Mouse (Mus musculus): ENCODE measurements around the gene Smim7. TPM values are rescaled to one million over a fixed set of nuclear protein-coding genes. Genes with fewer than 3 reads are reported as not detected.

Smim7 gene
- polyA plus RNA-seq, 1 experiment from 2014 or later, result 117 TPM

GRCm38 (mm10) chr8:72532103-72532502, 38.8 kb downstream of the Smim7 start:
- Histone ChIP-seq H3K27me3 (ENCODE audit: control insufficient read depth, insufficient read depth, low read length) (no peaks in the 10 kb centered on the region), H3K4me2 (ENCODE audit: low read depth, low read length) (no peak overlapping the region), H3K4me3 (ENCODE audit: low read depth, low read length) (no peak overlapping the region), H3K9me3 (replicated peaks; ENCODE audit: control insufficient read depth, low read length) (no peaks in the 10 kb centered on the region), H3K36me3 (replicated peaks; ENCODE audit: control insufficient read depth, insufficient read depth, low read depth, low read length) (no peaks in the 10 kb centered on the region), H3K27ac (replicated peaks; ENCODE audit: low read depth, low read length) (no peak overlapping the region), H3K4me1 (ENCODE audit: control insufficient read depth, insufficient read depth, low read length) (no peaks in the 10 kb centered on the region), H3K9ac (replicated peaks; ENCODE audit: low read length) (no peak overlapping the region)
- DNase-seq (ENCODE audit: low spot score) (no peak), ATAC-seq (replicated peaks; ENCODE audit: insufficient number of reproducible peaks, low FRiP score, low TSS enrichment, low read depth) (no peak)
- 86% methylated on average over 1 of the region's 1 CpGs for WGBS

- H3K4me2 ChIP-seq (ENCODE audit: low read depth, low read length), result no peak overlapping the region
- no peaks in the 10 kb centered on the region for H3K36me3 ChIP-seq (replicated peaks; ENCODE audit: control insufficient read depth, insufficient read depth, low read depth, low read length)
- H3K9ac ChIP-seq (replicated peaks; ENCODE audit: low read length), result no peak overlapping the region
- H3K9me3 ChIP-seq (replicated peaks; ENCODE audit: control insufficient read depth, low read length), result no peaks in the 10 kb centered on the region
- no peak overlapping the region for H3K27ac ChIP-seq (replicated peaks; ENCODE audit: low read depth, low read length)
- no peaks in the 10 kb centered on the region for H3K27me3 ChIP-seq (ENCODE audit: control insufficient read depth, insufficient read depth, low read length)
- H3K4me1 ChIP-seq (ENCODE audit: control insufficient read depth, insufficient read depth, low read length), result no peaks in the 10 kb centered on the region
- ATAC-seq (replicated peaks; ENCODE audit: insufficient number of reproducible peaks, low FRiP score, low TSS enrichment, low read depth) (no peak), DNase-seq (ENCODE audit: low spot score) (no peak)
- H3K4me3 ChIP-seq (ENCODE audit: low read depth, low read length), result no peak overlapping the region
Observed at GRCm38 (mm10) chr8:72521888-72522287, 49.0 kb downstream of the Smim7 start.

GRCm38 (mm10) chr8:72517421-72517988, 53.4 kb downstream of the Smim7 start:
- 85% methylated on average over 7 of the region's 7 CpGs for WGBS
- H3K4me2 ChIP-seq (ENCODE audit: low read depth, low read length), result no peak overlapping the region
- no peak overlapping the region for H3K27ac ChIP-seq (replicated peaks; ENCODE audit: low read depth, low read length)
- ATAC-seq (replicated peaks; ENCODE audit: insufficient number of reproducible peaks, low FRiP score, low TSS enrichment, low read depth), result no peak
- no peak overlapping the region for H3K9ac ChIP-seq (replicated peaks; ENCODE audit: low read length)
- H3K36me3 ChIP-seq (replicated peaks; ENCODE audit: control insufficient read depth, insufficient read depth, low read depth, low read length), result no peaks in the 10 kb centered on the region
- H3K9me3 ChIP-seq (replicated peaks; ENCODE audit: control insufficient read depth, low read length), result no peaks in the 10 kb centered on the region
- no peaks in the 10 kb centered on the region for H3K4me1 ChIP-seq (ENCODE audit: control insufficient read depth, insufficient read depth, low read length)
- DNase-seq (ENCODE audit: low spot score), result no peak
- no peak overlapping the region for H3K4me3 ChIP-seq (ENCODE audit: low read depth, low read length)
- H3K27me3 ChIP-seq (ENCODE audit: control insufficient read depth, insufficient read depth, low read length), result no peaks in the 10 kb centered on the region

Small RNA genes lying within 50 kb of the gene (microRNA-seq; reads per million reads assigned to microRNA genes)
- gene Gm28019 (ENCODE audit: borderline number of aligned reads), result not detected

Other genes with a start within 250 kb of the Smim7 start
- gene Eps15l1, start 149.6 kb downstream of the Smim7 start, polyA plus RNA-seq (2014; fragmentation: Nextera tagmentation; extraction: Ambion mirVana), result 68.8 and 71.6 TPM in 2 replicates
- gene Calr3, start 127.2 kb downstream of the Smim7 start, polyA plus RNA-seq (2014; fragmentation: Nextera tagmentation; extraction: Ambion mirVana), result 1.2 and 1.6 TPM in 2 replicates
- 12.2 and 12.3 TPM in 2 replicates for gene 1700030K09Rik, start 127.2 kb downstream of the Smim7 start, polyA plus RNA-seq (2014; fragmentation: Nextera tagmentation; extraction: Ambion mirVana)
- 55.7 and 63.4 TPM in 2 replicates for gene Cherp, start 95.9 kb downstream of the Smim7 start, polyA plus RNA-seq (2014; fragmentation: Nextera tagmentation; extraction: Ambion mirVana)
- 13.2 and 13.3 TPM in 2 replicates for gene Slc35e1, start 78.5 kb downstream of the Smim7 start, polyA plus RNA-seq (2014; fragmentation: Nextera tagmentation; extraction: Ambion mirVana)
- 12.1 and 14.1 TPM in 2 replicates for gene Med26, start 22.8 kb downstream of the Smim7 start, polyA plus RNA-seq (2014; fragmentation: Nextera tagmentation; extraction: Ambion mirVana)
- gene Tmem38a, start 967 bp upstream of the Smim7 start, polyA plus RNA-seq (2014; fragmentation: Nextera tagmentation; extraction: Ambion mirVana), result 10.9 and 11.3 TPM in 2 replicates
- gene Nwd1, start 75.6 kb upstream of the Smim7 start, polyA plus RNA-seq (2014; fragmentation: Nextera tagmentation; extraction: Ambion mirVana), result not detected in 2 replicates
- 158 and 171 TPM in 2 replicates for gene Sin3b, start 152.2 kb upstream of the Smim7 start, polyA plus RNA-seq (2014; fragmentation: Nextera tagmentation; extraction: Ambion mirVana)
- gene F2rl3, start 190.8 kb upstream of the Smim7 start, polyA plus RNA-seq (2014; fragmentation: Nextera tagmentation; extraction: Ambion mirVana), result 1.1 and 2.0 TPM in 2 replicates